Mouse (Mus musculus) left cerebral cortex, postnatal 4 days (tissue): ENCODE results near the gene Ruvbl1. TPM values are rescaled to one million over a fixed set of nuclear protein-coding genes. Genes with fewer than 3 reads are reported as not detected.
A peak's percentile ranks its signal among the peaks of the same experiment; 100 is the strongest.

Experiments used
- DNase-seq: peaks from one replicate; pipeline ENCODE4 v3.0.0-alpha.2; 2022
- intact Hi-C: fragments of 180-260 bp; cut with DNase I; formaldehyde crosslinking; loops from one replicate; pipeline ENCODE4 v1.15.1; 2025
- total RNA-seq, 2 experiments: library from RNA; stranded (reverse); gene quantifications; 2 replicates each; pipeline ENCODE4 v1.2.3; 2021

The Ruvbl1 gene
- 10 to 100 TPM; 41.2 to 46.3 TPM for total RNA-seq

- DNase-seq, result peak; percentile 92
- intact Hi-C loops, result no loop called here
Measured at GRCm38 (mm10) chr6:88465181-88465920, at the start of gene Ruvbl1. Ruvbl1 (plus strand) TSS chr6:88465409.

- peak; percentile 34 for DNase-seq
- intact Hi-C loops, result no loop called here
Measured at GRCm38 (mm10) chr6:88416130-88416758, 49.0 kb upstream of the Ruvbl1 start.

- intact Hi-C loops, result no loop called here
Measured at GRCm38 (mm10) chr6:88431202-88431601, 34.0 kb upstream of the Ruvbl1 start.

GRCm38 (mm10) chr6:88435609-88436008, 29.6 kb upstream of the Ruvbl1 start:
- no peak for DNase-seq
- intact Hi-C loops, result no loop called here

More at GRCm38 (mm10) chr6:88431202-88431601, 34.0 kb upstream of the Ruvbl1 start:
- peak; percentile 40 for DNase-seq

GRCm38 (mm10) chr6:88439056-88439455, 26.2 kb upstream of the Ruvbl1 start:
- intact Hi-C loops, result no loop called here

GRCm38 (mm10) chr6:88442551-88442950, 22.7 kb upstream of the Ruvbl1 start:
- no peak for DNase-seq
- intact Hi-C loops, result no loop called here

More at GRCm38 (mm10) chr6:88439056-88439455, 26.2 kb upstream of the Ruvbl1 start:
- DNase-seq, result peak; percentile 54

- intact Hi-C loops, result no loop called here
- peak; percentile 23 for DNase-seq
Measured at GRCm38 (mm10) chr6:88443446-88443845, 21.8 kb upstream of the Ruvbl1 start.

GRCm38 (mm10) chr6:88444076-88444750, 21.0 kb upstream of the Ruvbl1 start:
- no peak for DNase-seq
- intact Hi-C loops, result no loop called here

GRCm38 (mm10) chr6:88445661-88446060, 19.5 kb upstream of the Ruvbl1 start:
- no peak for DNase-seq
- intact Hi-C loops, result no loop called here

- peak; percentile 83 for DNase-seq
- intact Hi-C loops, result no loop called here
Measured at GRCm38 (mm10) chr6:88446063-88447002, 18.9 kb upstream of the Ruvbl1 start, which contains the start of gene Eefsec. Eefsec (minus strand) TSS chr6:88446539.

- DNase-seq, result no peak
- intact Hi-C loops, result no loop called here
Measured at GRCm38 (mm10) chr6:88447454-88447853, 17.8 kb upstream of the Ruvbl1 start.

GRCm38 (mm10) chr6:88454545-88454944, 10.7 kb upstream of the Ruvbl1 start:
- no peak for DNase-seq
- intact Hi-C loops, result no loop called here

GRCm38 (mm10) chr6:88469878-88470277, 4.7 kb downstream of the Ruvbl1 start:
- no peak for DNase-seq
- intact Hi-C loops, result no loop called here

- no peak for DNase-seq
- intact Hi-C loops, result no loop called here
Measured at GRCm38 (mm10) chr6:88480421-88480820, 15.2 kb downstream of the Ruvbl1 start.

- intact Hi-C loops, result no loop called here
- peak; percentile 45 for DNase-seq
Measured at GRCm38 (mm10) chr6:88483111-88483510, 17.9 kb downstream of the Ruvbl1 start.

GRCm38 (mm10) chr6:88483913-88484312, 18.7 kb downstream of the Ruvbl1 start:
- intact Hi-C loops, result no loop called here
- DNase-seq, result no peak

GRCm38 (mm10) chr6:88485378-88485777, 20.2 kb downstream of the Ruvbl1 start:
- DNase-seq, result no peak
- intact Hi-C loops, result no loop called here

GRCm38 (mm10) chr6:88486893-88487292, 21.7 kb downstream of the Ruvbl1 start:
- intact Hi-C loops, result no loop called here
- DNase-seq, result peak; percentile 94

- DNase-seq, result no peak
Measured at GRCm38 (mm10) chr6:88489026-88489425, 23.8 kb downstream of the Ruvbl1 start.

GRCm38 (mm10) chr6:88489834-88490233, 24.6 kb downstream of the Ruvbl1 start:
- no peak for DNase-seq
- intact Hi-C loops, result loop anchor here (10.0 kb wide), 1 partner anchor 295 kb away; the partner anchor contains the start of gene Gata2

More at GRCm38 (mm10) chr6:88489026-88489425, 23.8 kb downstream of the Ruvbl1 start:
- intact Hi-C loops, result no loop called here
